ENCODE assay signal across 18 mouse cellular contexts in genomic region chr1:178568551-178569545, GRCm38 (mm10). TPM values are rescaled to one million over a fixed set of nuclear protein-coding genes. Genes with fewer than 3 reads are reported as not detected.
A peak's percentile ranks its signal among the peaks of the same experiment; 100 is the strongest.
DNase-seq lines count a peak whose midpoint lies in the region; ATAC-seq lines count a peak whose summit lies in the region.
"Had no signal": no experiment of that assay in that cellular context is flagged by ENCODE, and none has a peak within 500 bp of the region (broad histone marks: within the 10 kb centered on the region; RNA-seq: fewer than 3 reads in every experiment).

No protein-coding gene starts in this region.

- H3K4me1 ChIP-seq in limb, embryonic 12.5 days (replicated peaks): peaks cover 98% of the 10 kb centered on the region

- no peak overlapping the region for H3K4me3 ChIP-seq in limb, embryonic 12.5 days (replicated peaks)
- H3K4me3 ChIP-seq: layer of hippocampus, adult 2 months; midbrain, embryonic 15.5 days; neural tube, embryonic 13.5 days had no signal

- no peaks in the 10 kb centered on the region for H3K9me3 ChIP-seq in limb, embryonic 12.5 days
- H3K9me3 ChIP-seq: midbrain, embryonic 15.5 days; neural tube, embryonic 13.5 days had no signal

- WGBS in limb, embryonic 12.5 days: 16% methylated on average over 7 of the region's 7 CpGs

- H3K27me3 ChIP-seq in limb, embryonic 12.5 days: no peaks in the 10 kb centered on the region
- H3K27me3 ChIP-seq: midbrain, embryonic 15.5 days; neural tube, embryonic 13.5 days had no signal

- peak; percentile 87 for ATAC-seq in granulocyte monocyte progenitor cell, adult 5-6 weeks (replicated peaks; ENCODE audit: poor library complexity, severe bottlenecking)
- no peak for ATAC-seq in limb, embryonic 12.5 days (ENCODE audit: insufficient number of reproducible peaks, insufficient read depth, low FRiP score, low TSS enrichment, low read depth)
- ATAC-seq: midbrain, embryonic 15.5 days had no signal

- no peaks in the 10 kb centered on the region for H3K36me3 ChIP-seq in limb, embryonic 12.5 days
- H3K36me3 ChIP-seq: midbrain, embryonic 15.5 days; neural tube, embryonic 13.5 days had no signal

- no peak overlapping the region for H3K9ac ChIP-seq in limb, embryonic 12.5 days (replicated peaks)
- H3K9ac ChIP-seq: midbrain, embryonic 15.5 days; neural tube, embryonic 13.5 days had no signal

- DNase-seq in cerebellum, postnatal 10 days: peak; percentile 21 to 47
- no peak for DNase-seq in cerebellum, adult 11 months
- DNase-seq in embryo, embryonic 10.5 days (ENCODE audit: low spot score): peak; percentile 74
- DNase-seq in left cerebral cortex, adult 9 months (ENCODE audit: low spot score in 2 of 2): no peak
- no peak for DNase-seq in adrenal gland, postnatal 10 days
- DNase-seq in layer of hippocampus, postnatal 14 days (ENCODE audit: low spot score in 2 of 2): no peak
- DNase-seq: adrenal gland, adult 8-10 months; cerebellum, postnatal 36 days; heart, postnatal 14 days; kidney, adult 18-20 months; lung, postnatal 4 days; spleen, adult 18-20 months had no signal

- H3K4me2 ChIP-seq in limb, embryonic 12.5 days: peak overlapping the region; percentile 13; the same call in 1 of the 2 replicates
- H3K4me2 ChIP-seq: midbrain, embryonic 15.5 days; neural tube, embryonic 13.5 days had no signal

- H3K27ac ChIP-seq in limb, embryonic 12.5 days: peak overlapping the region; percentile 77
- H3K27ac ChIP-seq: layer of hippocampus, adult 2 months; midbrain, embryonic 15.5 days; stomach, postnatal 0 days had no signal

RNA-seq across cellular contexts. Expression of gene Kif26b, which starts 39.9 kb away (rescaled TPM):
- total RNA-seq in granulocyte monocyte progenitor cell, adult 5-6 weeks (2014; fragmentation: Nextera tagmentation): 0.04 and 0.21 TPM in 2 replicates
- under 0.01 and 0.21 TPM in 2 replicates for total RNA-seq in granulocyte monocyte progenitor cell, adult 5-6 weeks (2017)
- polyA plus RNA-seq in limb, embryonic 12.5 days (2016; fragmentation: Nextera tagmentation; extraction: Ambion mirVana): 32.0 and 33.2 TPM in 2 replicates
- total RNA-seq in adrenal gland, postnatal 10 days (2021): 1 to 10 TPM; 2.3 to 4.8 TPM
- 10 to 100 TPM; 25.9 to 27.3 TPM for total RNA-seq in layer of hippocampus, postnatal 14 days (2021)

Comparison
In these comparisons a context has a peak if more than half of its experiments do, and no peak if none do; other contexts are left out.
1. DNase-seq: peak in cerebellum, postnatal 10 days (2 of 2) and embryo, embryonic 10.5 days (single experiment); none in cerebellum, adult 11 months (single experiment), left cerebral cortex, adult 9 months (0 of 2), adrenal gland, postnatal 10 days (single experiment) and layer of hippocampus, postnatal 14 days (0 of 2).
2. RNA of gene Kif26b, which starts 39.9 kb away (total RNA-seq): 25.9 to 27.3 TPM in layer of hippocampus, postnatal 14 days; 2.3 to 4.8 TPM in adrenal gland, postnatal 10 days and under 0.01 to 0.21 TPM in granulocyte monocyte progenitor cell, adult 5-6 weeks; every median in the first group is over 4 times any median in the second.